Mouse (Mus musculus) liver, adult (tissue): Measurements from ENCODE around the gene Akip1.

Experiments used
- GATA4 ChIP-seq: IDR thresholded peaks from 2 replicates; pipeline ENCODE4 v1.6.1; 2014; ENCODE audit warnings: mild to moderate bottlenecking, low read length; ENCODE audit not compliant: insufficient replicate concordance

Akip1 gene

DNA sequence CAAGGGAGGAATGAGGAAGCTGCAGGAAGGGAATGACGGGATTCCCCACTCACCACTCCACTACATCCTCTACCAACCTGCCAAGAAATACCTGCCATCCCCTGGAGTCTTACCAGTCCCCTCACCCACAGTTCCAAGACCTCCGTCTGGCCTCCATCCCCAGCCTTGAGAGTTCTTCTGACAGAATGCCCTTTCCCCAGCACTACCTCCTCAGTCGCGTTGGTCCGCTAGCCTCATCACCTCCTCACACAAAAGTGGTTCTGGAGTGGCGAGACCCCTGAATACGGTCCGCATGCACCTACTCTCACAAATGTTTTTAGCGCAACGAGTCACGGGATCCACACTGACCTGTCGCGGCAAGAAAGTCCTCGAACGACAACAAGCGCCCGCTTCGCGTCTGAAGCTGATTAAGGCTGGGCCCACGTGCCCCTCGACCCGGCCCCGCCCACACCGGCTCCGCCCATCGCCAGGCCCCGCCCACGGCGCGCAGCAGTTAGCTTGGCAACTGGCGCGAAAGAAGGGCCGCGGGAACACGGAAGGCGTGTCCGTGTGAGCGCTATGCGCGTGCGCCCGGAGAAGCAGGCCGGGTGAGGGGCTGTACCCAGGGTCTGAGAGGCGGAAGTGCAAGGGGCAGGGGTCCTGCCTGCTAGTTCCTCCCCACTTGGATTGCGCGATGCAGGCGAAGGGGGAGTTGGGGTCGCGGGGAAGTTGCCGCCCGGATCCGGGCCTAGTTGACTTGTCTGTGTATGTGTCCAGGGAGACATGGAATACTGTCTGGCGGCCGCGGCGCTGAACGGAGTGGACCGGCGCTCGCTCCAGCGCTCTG is at the start of gene Akip1, which contains the start of gene St5:
Gene Akip1 (plus strand): TSS at position 501 of the 826 bp plus-strand sequence.
Gene St5 (minus strand): TSS at position 416 of the 826 bp plus-strand sequence.
- TF ChIP-seq GATA4 = 0 out of 2 replicates have a peak, but pooled peaks have one; percentile 63

DNA sequence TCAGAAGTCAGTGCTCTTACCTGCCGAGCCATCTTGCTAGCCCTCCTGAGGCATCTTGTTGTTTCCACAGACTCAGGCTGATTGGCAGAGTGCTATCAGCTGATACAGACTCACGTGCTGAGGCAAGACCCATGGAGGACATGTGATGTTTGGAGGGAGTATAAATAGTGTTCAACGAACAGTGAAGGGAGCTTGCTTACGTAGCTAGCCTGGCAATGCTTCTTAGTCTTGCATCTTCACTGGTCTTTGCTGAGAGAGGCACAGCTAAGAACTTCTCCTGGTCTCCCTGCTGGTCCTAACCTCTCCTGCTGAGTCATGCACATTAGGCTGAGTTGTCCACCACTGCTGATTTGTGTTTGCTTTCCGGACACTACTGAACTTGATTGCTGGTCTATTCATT is 48.6 kb upstream of the Akip1 start:
- no peak for TF ChIP-seq GATA4

GRCm38 (mm10) chr7:109657884-109658283 is 45.6 kb upstream of the Akip1 start:
- no peak for TF ChIP-seq GATA4

DNA sequence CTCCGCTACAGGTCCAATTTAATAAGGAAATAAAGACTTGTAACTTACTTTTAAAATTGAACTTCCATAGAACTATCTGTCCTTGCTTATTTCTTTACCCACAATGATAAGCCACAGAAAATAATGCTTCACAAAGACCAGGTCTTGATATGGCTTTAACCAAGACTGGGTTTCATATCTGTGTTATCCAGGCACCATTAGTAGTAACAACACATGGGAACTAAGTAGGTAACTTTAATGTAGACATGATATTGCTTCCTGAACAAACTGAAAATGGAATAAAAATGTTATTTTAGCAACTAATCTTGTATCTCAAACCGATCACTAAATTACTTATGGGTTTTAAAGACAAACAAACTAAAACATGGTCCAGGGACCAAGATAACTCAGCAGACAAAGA is 44.2 kb upstream of the Akip1 start:
- TF ChIP-seq GATA4 = no peak

GRCm38 (mm10) chr7:109662626-109663025 is 40.9 kb upstream of the Akip1 start:
- TF ChIP-seq GATA4 = no peak

GRCm38 (mm10) chr7:109666664-109667063 is 36.8 kb upstream of the Akip1 start:
- no peak for TF ChIP-seq GATA4

GRCm38 (mm10) chr7:109669426-109670170 is 33.9 kb upstream of the Akip1 start:
- no peak for TF ChIP-seq GATA4

GRCm38 (mm10) chr7:109671581-109672471 is 31.7 kb upstream of the Akip1 start:
- no peak for TF ChIP-seq GATA4

DNA sequence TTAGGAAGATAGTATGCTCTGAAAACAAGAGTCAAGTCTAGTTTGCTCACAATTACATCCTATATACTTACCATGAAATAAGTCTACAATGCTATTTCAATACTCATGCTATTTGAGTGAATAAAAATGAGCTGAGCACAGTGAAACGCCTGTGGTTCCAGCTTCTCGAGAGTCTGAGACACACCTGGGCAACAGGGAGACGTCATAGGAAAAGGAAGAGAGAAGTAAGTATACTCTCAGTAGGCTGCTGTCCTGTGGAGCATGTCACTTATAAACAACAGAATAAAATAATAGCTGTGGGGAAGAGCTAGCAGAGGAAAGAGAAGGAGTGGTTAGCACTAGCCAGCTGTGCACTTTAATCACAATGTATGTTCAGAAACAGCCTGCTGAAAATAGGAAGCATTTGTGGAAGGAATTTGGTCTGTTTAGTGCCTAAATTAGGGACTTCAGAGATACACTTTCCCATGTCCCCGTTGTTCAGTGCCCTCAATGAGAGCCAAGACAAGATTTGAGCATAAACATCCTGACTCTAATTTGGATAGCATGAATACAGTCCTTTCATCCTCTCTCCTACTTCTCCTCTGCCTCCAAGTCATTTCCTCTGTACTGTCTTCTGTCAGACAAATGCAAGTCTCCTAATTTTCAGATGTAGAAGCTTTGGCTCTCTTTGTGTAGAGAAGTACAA is 28.4 kb upstream of the Akip1 start:
- TF ChIP-seq GATA4 = peak; percentile 44; the same call in 1 of the 2 replicates

- TF ChIP-seq GATA4 = no peak
Observed at GRCm38 (mm10) chr7:109680284-109680683, 23.2 kb upstream of the Akip1 start.

GRCm38 (mm10) chr7:109680879-109681278 is 22.6 kb upstream of the Akip1 start:
- TF ChIP-seq GATA4 = no peak

- TF ChIP-seq GATA4 = no peak
Observed at GRCm38 (mm10) chr7:109686585-109687128, 16.8 kb upstream of the Akip1 start.

DNA sequence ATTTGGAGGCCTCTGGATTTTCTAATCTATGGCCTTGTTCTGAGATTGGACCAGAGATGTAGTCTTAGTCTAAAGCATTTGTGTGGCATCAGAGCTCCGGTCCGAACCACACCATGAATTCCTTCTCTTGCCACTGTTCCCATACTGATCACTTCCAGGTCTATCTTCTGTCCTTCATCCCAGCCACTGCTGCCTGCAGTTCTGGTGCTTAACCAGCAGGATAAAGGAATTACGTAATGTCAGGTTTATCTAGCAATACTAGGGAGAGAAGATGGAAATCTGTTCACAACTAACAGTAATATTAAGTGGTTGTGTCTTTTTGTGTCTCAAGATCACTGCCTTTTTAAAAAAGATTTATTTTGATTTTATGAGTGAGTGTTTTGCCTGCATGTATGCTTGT is 13.4 kb upstream of the Akip1 start:
- TF ChIP-seq GATA4 = no peak

DNA sequence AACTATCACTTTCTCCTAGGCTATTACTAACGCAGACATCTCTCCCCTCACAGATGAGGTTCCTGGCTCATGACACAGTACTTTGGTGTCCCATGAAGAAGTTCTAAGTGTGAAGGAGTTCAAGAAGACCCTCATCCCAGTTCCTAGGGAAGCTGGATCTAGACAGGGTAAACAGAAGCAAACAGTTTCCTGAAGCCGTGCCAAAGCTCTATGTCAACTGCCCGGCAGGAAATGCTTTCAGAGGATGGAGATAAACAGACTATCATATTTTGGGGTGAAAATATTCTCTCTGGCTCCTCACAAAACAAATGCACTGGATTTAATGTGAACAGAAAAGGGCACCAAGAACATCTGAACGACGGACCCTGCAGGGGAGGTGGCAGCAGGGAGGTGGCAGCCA is 12.5 kb upstream of the Akip1 start:
- TF ChIP-seq GATA4 = peak; percentile 10; the same call in 1 of the 2 replicates

DNA sequence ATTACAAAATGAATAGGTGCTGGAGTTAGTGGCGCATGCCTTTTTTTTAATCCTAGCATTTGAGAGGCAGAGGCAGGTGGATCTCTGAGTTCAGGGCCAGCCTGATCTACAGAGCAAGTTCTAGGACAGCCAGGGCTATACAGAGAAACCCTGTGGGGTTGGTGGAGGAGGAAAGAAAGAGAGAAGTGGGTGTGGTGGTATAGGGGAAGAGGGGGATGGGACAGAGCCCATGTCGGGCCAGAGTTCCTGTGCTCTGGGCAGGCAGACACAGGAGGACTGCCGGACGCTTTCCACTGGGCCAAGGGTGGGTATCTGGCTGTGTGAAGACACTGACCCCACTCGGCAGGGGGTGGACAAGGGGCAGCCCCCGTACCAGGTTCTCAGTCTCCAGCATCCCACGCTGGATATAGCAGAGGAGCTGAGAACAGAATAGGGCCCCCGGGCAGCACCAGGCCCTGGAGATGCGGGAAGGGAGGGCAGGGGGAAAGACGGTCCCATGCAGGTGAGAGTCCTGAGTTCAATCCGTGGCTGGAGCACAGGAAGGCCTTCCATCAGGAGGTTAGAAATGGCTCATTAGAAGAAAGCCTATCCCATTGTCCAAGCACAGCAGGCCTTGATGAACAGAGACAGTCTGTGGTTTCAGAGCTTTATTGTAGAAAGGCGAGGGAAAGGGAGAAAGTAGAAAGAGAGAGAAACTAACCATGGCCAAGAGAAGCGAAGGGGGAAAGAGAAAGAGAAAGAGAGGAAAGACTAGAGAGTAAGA is 8.7 kb upstream of the Akip1 start:
- no peak for TF ChIP-seq GATA4
